Mouse (Mus musculus): ENCODE results near the gene Kremen1.

The Kremen1 gene

DNA sequence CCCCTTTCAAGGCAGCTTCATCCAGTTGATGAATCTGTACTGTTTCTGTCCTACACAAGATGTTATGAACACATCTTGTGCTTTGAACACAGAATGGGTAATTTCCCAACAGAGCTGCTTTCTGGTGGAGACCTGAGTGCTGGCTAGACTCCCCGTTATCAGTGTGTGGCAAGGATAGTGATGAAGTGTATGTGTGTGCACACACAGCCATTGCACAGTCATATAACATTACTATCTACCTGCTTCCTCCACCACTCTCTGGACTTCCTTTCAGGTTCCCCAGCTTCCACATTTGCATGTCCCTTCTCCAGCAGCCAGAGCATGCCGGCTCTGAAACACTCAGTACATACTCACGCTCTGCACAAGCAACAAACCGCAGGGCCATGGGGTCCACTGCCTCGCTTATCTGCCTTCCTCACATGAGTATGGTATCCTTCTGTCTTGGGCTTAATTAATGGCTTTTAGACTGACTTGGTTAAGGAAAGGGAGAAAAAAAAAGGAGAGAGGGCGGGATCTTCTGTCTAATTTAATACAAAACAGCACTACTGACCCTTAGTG, 46.8 kb downstream of the Kremen1 start:
- DNase-seq: no peak

DNA sequence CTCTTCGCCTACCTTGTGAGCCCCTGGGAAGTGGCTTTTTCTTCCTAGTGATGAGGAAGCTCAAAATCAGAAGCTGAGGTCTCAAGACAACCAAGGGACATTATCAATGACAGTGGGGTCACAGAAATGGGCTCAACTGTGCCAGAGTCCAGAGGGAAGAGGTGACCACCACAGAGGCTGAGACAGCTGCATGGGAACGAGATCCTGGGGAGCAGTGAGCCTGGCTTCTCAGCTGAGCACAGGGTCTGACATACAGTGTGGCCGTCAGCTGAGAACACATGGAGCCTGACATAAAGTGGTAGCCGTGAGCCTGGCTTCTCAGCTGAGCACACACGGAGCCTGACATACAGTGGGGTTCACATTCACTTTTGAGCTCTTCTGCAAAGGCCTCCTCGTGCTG, 58.3 kb downstream of the Kremen1 start:
- DNase-seq: no peak

DNA sequence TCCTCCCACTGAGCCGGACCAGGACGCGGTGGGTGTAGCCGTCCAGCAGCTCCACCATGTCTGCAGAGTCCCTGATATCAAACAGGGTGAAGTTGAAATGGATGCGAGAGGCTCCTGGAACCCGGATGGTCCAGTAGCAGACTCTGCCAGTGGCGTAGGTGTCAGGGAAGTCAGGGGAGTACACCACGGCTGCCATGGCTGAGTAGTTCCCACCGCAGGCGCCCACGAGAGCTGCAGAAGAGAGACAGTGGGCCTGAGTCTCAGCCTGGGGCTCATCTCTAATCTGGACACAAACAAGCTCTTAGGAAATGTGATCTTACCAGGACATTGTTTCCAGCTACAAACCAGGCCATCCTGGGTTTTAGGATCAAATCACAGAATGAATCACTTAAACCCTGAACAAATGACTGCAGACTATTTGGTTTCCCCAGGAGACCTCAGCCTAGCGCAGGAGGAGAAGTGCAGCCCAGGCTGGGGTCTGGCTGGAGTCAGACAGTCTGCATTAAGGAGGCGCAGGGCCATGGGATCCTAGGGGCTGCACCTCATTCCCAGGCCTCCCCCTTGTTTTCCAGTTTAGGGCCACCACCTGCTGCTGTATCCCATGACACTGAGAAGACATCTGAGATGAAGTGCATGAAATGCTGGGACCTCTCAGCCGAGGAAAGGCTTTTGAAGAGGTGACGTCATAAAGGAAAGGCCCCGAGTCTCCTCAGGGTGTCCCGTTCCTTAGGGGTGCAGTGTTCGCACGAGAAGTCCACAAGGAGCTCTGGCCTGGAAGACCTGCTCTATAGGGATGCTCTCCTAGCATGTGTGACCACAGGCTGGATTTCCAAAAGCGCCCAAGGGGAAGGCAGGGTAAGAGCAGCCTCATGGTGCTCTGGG, 59.3 kb downstream of the Kremen1 start:
- DNase-seq: no peak

DNA sequence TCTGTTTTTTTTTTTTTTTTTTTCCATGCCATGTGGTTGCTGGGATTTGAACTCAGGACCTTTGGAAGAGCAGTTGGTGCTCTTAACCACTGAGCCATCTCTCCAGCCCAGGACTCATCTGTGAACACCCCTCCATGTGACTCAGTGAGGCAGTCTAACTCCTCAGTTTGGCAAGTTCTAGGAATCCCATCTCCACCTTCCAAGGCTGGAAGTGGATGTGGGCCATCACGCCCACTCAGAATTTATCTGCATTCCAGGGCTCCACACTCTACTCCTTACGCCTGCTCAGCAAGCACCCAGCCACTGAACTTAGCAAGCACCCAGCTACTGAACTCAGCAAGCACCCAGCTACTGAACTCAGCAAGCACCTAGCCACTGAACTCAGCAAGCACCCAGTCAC, 61.5 kb downstream of the Kremen1 start:
- DNase-seq: no peak

DNA sequence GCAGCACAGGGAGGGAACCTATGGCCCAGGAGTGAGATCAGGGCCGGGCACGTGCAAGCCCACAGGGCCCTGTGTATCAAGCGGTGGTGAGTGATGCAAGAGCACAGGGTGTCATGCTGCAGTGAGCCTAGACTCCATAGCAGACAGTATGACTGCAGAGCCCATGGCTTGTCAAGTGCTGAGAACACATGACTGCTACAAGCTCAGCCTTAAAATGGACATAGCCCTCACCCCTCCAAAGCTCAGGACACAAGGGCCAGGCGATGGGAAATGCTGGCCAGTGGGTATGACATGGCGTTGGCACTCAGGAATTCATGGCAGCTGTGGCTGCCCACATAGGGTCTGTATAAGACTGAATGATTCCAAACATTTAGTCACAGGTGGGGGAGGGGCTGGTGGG, 64.3 kb downstream of the Kremen1 start:
- DNase-seq: no peak

DNA sequence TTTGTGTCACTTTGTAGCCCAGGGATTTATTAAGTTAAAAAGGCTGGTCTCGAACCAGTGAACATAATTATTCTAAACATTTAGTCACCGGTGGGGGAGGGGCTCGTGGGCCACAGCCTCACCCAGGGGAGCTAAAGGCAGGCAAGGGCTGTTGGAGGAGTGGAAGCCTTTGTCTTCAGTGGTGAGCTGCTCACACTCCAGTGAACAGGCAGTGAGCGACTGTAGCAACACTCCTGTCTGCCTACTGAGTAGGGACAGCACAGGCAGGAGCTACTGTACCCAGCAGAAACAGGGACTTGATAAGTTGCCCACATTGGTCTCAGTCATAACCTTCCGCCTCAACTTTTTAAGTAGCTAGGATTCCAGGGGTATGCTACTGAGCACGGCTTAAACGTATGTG, 64.8 kb downstream of the Kremen1 start:
- DNase-seq: no peak

DNA sequence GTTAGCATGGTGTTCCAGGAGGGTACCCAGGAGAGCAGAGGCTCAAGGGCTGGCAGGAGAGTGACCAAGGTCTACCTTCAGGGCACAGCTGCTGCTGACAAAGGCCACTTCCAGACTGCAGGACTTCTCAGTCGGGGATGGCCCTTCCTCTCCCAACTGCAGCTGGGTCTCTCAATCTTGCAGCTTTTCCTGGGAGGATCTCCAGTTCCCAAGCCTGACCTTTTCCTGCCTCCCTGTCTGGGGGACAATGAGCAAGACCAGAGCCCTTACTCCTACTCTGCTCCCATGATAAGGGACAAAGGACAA, 67.8 kb downstream of the Kremen1 start:
- DNase-seq: no peak

DNA sequence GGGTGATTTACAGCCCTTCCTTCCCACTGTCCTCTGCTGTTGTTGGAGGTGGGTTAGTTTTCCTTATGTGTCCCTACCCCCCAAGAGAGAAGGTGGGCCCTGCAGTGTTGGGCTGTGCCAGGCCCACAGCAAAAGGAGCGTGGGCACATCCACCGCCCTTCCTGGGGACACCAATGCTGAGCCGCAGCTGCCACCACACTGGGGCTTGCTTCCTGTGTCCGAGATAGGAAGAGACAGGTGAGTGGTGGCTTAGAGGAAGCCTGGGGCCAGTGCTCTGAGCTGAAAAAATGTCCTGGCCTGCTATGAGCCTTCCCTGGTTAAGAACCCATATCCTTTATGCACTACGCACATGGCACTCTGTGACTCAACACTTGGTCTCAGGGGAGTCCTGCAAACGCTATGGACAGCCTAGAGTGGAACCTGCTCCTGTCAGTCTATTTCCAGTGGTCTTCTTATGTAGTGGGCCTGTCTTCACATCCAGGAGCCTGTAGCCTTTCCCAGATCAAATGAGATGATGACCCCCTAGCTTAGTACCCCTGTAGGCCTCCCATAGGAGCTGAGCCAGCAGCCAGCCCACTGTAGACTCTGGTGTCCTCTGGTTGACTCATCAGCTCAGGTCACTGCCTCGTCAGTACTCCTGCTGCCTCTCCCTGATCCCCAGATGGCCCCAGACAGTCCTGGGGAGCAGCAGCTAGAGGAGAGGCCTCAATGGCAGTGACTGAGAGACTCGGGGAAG, 68.3 kb downstream of the Kremen1 start:
- DNase-seq: no peak

DNA sequence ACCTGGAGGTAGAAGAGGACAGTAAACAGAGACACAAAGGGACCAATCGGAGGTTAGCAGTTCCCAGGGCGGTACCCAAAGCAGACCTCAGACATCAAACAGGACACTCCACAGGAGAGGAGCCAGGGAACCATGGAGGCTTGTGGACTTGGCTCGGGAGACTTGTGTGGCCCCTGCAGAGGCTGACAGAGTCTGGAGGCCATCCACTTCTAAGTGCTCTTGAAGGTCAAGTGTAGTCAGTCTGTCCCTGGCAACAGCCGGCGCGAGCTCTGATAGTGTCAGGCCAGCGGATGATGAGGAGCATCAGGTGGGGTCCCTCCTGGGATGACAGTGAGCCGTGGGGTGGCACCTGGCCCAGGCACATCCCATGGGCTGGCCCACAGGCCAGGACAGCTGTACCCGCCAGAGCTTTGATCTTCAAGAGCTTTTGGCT, 69.3 kb downstream of the Kremen1 start:
- DNase-seq: no peak

DNA sequence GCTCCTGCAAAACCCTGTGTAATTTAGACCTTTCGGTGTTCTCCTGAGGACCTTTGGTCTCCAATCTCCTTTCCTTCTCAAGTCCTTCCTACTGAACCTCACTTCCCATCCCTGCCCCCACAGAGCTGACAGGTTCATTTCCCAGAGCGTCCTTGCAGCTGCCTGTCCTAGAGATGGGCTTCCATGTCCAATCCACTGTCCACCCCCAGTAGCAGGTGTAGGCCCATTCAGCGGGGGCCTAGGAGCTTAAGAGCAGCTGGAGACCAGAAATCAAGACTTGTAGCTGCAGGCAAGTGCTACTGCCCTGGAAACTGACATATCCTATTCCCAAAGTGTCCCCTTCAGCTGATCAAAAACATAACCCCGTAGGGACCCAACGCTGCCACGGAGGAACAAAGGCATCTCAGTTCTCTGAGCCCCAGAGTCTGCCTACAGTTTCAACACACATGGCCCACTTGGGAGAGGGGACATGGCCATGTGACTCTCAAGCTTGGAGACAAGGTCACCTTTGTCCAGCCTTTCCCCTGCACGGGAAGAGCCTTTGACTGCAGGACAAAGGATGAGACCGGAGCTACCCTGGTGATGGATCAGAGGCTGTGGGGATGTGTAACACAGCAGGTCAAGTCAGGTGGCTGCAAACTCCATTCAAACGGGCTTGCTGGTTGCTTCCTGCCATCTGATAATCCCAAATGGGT, 72.0 kb downstream of the Kremen1 start:
- DNase-seq: no peak

DNA sequence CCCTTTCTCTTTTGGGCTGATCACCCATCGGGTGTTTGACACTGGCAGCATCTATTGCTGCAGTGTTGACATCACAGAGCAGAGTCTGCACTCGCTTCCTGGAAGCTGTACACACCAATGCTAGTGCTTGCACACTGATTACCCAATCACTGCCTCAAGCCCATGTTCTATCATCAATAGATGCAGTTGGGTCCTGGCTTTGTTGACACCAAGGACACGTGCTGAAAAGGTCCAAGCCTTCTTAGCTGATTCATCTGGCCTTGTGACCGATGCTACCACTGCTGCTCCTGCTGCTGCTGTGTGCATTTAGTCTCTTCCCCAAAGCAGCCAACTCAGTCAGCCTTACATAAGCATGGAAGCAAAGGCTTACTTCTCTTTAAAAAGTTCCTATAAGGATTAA, 73.2 kb downstream of the Kremen1 start:
- no peak for DNase-seq

DNA sequence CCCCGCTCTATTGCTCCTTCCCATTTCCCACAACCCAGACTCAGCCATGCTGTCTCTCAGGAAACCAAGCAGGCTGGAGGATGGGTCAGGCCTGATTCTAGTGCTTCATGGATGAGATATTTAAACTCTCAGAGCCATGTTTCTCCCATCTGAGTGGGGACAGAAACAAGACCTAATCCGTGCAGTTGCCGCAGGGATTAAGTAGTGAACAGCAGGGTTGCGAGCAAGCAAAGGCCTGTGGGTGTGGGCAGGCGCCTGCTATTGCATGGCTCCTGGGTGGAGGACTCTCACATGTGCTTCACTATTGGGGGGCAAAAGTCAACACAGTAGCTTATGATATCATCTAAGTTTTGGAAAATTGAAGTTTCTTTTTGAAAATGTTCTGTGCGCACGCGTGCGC, 76.5 kb downstream of the Kremen1 start:
- DNase-seq: no peak

DNA sequence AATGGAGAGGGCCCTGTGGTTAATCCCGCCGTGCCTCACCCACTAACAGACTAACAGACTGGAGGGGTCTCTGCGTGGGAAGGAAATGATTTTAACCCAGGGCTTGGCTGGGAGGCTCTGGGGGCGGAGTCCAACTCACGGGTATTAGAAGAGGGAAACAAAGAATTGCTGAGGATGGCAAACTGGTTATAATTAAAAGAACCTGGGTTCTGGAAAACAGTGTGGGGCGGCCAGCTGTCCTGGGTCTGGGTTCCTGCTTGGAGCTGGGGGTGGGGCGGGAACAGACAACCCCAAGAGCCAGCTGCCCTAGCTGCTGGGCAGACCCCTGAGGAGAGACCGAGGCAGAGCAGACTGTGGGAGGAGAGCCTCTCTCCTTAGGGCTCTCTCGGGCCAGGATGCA, 77.1 kb downstream of the Kremen1 start:
- no peak for DNase-seq

DNA sequence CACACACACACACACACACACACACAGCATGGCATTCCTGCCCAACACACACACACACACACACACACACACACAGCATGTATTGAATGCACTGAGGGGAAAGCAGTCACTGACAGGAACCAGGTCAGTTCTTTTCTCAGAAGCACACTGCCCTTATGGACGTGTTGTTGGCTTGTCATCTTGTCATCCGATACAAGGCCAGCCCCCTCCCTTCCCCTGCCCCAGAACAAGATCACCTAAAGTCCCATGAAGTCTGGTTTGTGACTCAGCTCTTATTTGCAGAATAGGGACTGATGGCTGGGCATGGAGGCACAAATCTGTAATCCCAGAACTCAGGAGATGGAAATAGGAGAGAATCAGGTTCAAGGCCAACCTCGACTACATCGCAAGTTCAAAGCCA, 78.5 kb downstream of the Kremen1 start:
- no peak for DNase-seq

DNA sequence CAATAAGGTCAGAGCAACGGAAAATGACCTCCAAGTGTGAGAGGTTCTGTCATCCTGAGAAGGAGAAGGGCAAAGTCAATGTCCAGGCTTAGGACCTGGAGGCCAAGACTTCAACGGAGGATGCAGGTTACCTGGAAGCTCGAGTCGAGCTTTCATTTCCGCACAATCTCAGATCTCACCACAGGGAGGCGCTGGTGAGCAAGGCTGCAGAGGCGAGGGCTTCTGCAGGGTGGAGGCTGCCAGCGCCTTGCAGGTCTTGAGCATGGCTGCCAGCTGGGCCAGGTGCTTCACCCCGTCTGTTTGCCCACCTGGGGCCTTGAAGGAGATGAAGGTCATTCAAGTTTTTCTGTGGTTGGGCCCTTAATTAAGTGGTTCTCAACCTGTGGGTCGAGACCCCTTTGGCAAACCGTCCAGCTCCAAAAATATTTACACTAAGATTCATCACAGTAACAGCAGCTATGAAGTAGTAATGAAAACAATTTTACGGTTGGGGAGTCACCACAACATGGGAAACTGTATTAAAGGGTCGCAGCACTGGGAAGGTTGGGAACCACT, 79.4 kb downstream of the Kremen1 start:
- DNase-seq: peak; percentile 90

DNA sequence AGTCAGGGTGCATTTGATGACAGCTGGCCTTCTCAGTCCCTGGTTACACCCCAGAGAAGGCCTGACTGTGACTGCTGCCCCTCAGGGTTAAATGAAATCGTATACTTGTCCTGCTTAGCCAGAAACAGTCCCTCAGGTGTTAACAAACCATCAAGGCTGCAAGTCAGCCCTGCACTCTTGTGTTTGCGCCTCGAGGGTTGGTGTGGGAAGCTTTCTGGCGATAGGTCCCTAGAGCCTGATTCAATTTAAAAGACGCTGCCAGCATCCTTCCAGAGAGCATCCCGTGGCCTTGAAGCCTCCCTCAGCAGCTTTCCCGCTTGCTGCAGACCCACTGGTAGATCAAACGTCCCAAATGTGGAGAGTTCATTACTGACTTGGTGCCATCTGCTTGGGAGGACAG, 82.0 kb downstream of the Kremen1 start:
- no peak for DNase-seq

DNA sequence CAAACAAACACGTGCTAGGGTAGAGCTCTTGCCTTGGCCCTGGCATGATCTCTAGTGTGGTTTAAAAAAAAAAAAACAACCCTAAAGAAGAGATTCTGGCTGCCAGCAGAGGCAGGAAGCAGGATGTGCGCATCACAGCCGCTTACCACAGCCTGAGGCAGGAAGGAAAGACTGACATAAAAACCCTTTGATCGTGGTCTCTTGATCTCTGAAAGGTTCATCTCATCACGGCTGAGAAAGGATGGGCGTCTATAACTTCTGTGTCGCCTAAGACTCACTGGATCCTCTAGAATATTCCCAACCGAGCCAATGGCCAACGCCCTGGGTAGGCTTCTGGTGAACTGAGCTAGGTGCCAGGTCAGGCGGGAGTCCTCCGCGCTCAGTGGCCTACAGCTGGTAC, 84.2 kb downstream of the Kremen1 start:
- peak; percentile 57 for DNase-seq

DNA sequence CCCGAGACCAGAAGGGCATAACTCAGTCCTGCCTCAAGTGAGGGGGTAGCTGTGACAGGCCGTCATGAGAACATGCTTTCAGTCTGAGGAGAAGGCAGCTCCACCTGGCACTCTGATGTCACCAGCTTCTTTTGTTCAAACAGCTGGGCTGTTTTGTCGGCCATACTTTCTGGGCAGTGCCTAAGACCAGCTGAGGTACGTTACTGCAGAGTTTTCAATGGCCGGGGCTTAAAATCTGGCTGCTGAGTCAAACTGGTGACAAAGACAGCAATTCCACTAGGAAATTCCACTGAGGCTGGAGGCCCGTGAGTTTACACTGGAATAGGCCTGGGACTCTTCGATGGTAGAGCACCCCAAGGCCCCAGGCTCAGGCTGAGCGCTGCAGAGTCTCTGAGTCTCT, 84.7 kb downstream of the Kremen1 start:
- no peak for DNase-seq

DNA sequence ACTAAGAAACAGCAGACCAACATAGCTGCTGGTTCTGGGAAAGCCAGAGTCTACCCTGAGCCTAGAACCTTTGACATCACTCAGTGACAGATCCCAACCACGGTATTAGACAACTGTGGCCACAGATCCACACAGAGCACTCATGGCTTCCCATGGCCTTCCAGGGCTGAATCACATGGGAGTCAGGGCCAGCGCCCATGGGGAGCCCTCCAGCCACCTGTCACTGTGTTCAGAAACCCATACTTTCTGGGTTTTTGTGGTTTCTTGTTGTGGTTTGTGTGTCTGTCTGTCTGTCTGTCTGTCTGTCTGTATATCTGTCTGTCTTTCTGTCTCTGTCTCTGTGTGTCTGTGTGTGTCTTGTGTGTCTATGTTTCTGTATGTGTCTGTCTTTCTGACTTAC, 85.5 kb downstream of the Kremen1 start:
- no peak for DNase-seq

DNA sequence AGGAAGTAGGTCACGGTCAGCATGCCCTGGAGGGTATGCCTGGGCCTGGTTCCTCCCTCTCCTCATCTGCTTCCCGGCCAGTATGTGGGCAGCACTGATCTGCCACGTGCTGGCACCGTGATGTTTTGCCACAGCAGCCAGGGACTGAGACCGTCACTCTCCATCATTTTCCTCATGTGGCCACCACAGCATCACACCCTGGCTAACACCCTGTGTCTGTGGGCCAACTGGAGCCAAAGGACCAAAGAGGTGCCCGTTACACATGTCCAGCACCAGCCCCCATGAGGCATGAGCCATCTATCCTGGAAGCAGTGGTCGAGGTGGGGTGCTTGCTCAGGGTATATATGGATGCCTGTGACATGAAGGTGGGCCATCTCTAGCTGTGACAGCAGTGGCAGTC, 86.2 kb downstream of the Kremen1 start:
- DNase-seq: no peak

DNA sequence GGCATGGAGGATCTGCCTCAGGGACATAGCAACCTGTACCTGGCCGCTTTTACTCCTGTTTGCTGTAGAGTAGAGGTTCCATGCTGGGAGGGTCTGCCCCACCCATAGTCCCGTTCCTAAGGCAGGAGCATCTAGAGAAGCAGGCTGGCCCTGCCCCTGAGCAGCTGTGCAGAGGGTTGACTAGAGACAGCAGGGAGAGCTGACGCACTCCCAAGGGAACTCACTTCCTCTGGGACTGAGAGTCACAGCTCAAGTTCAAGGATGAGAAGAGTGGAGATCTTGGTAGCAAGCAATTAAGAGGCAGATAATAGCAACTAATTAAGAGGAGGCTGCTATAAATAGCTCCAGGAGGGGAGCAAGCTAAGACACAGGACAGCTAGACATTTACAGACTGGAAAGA, 88.5 kb downstream of the Kremen1 start:
- no peak for DNase-seq

DNA sequence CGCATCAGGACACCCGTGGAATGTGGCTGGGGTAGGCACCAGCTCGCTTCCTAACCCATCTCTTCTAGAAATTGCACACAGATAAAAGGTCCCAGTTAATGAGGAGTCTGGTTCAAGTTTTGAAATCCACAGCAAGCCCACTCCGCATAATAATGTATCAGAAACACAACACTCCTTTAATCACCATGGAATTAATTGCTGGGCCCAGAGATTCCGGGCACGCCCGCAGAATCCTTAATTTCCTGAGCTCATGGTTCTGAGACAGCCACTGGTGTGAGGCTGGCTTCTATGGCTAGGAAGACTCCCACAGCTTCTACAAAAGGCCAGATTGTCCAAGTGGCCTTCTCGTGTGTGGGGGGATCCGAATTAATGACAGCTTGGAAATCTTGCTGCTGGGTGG, 94.0 kb downstream of the Kremen1 start:
- DNase-seq: no peak

DNA sequence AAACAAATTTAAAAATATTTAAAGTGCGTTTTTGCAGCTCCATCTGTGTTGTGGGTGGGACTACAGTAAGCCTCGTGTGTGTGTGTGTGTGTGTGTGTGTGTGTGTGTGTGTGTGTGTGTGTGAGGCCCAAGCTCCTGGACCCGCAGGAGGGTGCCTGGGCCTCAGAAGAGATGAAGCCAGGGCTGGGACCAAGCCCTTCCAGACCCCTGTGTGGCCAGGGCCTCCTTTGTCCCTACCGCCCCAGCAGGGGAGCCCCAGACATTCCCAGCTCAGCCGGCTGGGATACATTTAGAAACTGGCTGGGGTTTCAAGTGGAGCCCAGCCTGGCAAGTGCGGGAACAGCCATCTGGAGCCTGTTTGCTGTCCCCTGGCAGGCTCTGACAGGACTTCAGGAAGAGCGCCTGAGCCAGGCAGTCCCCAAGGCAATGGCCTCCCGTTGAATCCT, 95.9 kb downstream of the Kremen1 start:
- DNase-seq: peak; percentile 77

All from lung, postnatal 10 days (tissue).